Mouse (Mus musculus) telencephalon, adult 2 months (tissue): ENCODE data around the gene Cd37.
"Not testable (repeated sequence)": the region's sequence is repeated elsewhere in the genome, so short reads cannot be mapped to it uniquely, and the experiment has no call there.

ENCODE experiments used
- DNase-seq: peaks from one replicate; pipeline ENCODE4 v3.0.0-alpha.2; 2011; ENCODE audit warnings: low read depth, low spot score

Gene Cd37

GRCm38 (mm10) chr7:45238723-45239496 is at the start of gene Cd37:
TSS of gene Cd37 (minus strand) at chr7:45239115.
- DNase-seq = no peak

DNA sequence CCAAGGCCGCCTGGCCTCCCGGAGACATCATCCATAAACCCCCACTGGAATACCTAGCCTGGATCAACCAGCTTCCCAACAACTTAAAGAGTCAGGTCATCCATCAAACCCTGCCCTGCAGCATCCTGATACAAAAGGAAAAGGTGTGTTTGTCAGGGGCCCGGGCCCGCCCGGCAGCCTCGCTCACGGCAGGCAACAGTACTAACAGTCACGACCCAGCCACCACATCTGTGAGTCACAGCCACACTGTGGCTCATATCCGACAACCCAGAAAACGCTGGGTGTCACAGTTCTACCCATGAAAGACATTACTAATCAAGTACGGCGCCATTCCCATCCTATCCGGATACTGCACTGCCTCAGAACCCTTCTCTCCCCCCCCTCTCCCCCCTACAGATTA is 47.6 kb upstream of the Cd37 start:
- no peak for DNase-seq

DNA sequence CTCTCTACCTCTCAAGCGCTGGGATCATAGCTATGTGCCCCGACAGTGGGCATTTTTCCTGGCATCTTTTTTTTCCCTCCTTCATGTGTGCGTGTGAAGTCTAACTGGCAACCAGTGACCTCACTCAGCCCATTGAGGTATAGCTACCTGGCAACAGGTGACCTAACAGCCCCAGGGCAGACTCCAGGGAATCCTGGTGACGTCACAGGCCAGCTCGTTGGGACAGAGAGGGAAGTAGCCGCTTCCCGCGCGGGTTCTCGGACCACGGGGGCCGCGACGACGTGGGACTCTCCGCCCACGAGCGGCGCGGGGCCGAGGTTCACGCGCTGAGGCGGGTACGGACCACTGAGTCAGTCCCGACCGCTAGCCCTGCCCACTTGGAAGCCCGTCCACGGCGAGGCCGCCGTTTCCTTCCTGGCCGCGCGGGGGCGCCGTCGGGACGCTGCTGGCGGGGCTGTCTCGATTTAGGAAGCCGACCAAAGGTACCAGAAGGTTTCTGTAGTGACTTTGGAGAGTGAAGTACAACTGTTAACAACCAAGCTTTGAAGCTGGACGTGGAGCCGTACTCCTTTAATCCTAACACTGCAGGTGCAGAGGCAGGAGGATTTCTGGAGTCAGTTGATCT is 38.3 kb upstream of the Cd37 start, which contains the start of gene Slc6a21:
Gene Slc6a21 (plus strand): TSS at position 378 of the 625 bp plus-strand sequence.
- no peak for DNase-seq

DNA sequence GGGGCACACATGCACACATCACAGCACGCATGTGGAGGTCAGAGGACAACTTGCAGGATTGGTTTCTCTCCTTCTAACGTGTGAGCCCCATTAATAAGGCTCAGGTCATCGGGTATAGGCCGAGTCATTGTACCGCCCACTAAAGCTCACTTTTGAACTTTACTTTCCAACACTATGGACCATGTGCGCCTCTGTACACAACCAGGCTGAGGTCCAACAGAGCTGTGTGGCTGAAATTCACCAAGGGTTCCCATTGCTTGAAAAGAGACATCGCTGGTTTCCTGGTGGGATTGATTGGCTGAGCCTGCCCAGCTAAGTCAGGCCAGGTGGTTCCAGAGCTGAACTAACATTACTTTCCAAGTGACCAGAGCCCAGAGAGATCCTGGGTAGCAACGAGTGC is 34.8 kb upstream of the Cd37 start:
- no peak for DNase-seq

- no peak for DNase-seq
Measured at GRCm38 (mm10) chr7:45272786-45273412, 34.0 kb upstream of the Cd37 start.

DNA sequence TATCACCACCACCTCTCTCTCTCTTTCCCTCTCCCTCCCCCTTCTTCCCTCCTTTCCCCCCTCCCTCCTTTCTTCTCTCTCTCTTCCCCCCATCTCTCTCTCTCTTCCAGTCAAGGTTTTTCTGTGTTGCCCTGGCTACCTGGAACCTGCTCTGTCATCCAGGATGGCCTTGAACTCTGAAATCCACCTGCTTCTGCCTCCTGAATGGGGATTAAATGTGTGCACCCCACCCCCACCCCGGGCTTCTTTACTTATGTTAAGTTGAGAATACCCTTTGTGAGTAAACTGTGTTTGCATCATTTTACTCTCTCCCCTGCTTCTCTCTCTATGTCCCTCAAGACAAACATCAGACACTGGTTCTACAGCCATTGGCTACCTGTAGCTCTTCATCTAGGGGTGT is 26.6 kb upstream of the Cd37 start:
- no peak for DNase-seq

DNA sequence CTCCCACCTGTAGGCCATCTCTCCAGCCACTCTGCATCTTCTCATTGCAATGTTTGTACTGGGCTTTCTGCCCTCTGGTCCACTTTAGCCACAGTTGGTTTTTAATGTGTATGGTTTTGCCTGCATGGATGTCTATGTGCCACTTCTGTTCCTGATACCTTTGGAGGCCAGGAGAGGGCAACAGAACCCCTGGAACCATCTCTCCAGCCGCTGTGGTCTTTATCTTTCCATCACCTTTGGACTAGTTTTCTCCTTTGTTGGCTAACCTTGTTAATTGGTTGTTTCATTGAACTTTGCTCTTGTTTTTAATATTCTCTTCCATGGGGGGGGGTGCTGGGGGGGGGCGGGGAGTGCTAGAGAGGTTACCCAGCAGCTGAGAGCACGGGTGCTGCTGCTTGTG is 25.4 kb upstream of the Cd37 start:
- DNase-seq = no peak

DNA sequence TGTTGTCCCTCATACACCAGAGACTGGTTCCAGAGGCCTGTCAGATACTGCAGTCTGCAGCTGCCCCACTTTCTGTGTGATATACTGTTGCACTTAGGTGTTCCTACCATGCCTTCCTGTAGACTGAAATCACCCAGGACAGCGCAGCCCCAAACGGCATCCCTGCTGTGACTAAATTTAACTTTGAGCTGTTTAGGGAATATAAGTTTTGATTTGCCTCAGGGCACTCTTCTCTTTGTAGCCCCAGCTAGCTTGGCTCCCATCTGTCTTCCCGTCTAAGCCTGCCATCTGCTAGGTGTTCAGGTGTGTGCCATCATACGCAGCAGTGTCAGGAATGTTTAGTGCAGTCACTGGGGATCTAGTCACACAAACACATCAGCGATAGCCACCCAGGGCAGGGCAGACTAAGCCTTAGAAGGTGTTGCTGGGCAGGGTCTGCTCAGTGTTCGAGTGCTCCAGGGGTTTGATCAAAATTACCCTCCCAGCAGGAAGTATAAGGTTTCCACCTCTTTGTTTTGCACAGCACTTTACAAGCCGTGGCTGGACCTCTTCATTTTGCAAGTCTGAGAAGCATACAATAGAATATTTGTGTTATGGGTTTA is 24.2 kb upstream of the Cd37 start:
- no peak for DNase-seq

- DNase-seq = no peak
Measured at GRCm38 (mm10) chr7:45262266-45262665, 23.4 kb upstream of the Cd37 start.

- DNase-seq = no peak
Measured at GRCm38 (mm10) chr7:45259281-45259680, 20.4 kb upstream of the Cd37 start.

DNA sequence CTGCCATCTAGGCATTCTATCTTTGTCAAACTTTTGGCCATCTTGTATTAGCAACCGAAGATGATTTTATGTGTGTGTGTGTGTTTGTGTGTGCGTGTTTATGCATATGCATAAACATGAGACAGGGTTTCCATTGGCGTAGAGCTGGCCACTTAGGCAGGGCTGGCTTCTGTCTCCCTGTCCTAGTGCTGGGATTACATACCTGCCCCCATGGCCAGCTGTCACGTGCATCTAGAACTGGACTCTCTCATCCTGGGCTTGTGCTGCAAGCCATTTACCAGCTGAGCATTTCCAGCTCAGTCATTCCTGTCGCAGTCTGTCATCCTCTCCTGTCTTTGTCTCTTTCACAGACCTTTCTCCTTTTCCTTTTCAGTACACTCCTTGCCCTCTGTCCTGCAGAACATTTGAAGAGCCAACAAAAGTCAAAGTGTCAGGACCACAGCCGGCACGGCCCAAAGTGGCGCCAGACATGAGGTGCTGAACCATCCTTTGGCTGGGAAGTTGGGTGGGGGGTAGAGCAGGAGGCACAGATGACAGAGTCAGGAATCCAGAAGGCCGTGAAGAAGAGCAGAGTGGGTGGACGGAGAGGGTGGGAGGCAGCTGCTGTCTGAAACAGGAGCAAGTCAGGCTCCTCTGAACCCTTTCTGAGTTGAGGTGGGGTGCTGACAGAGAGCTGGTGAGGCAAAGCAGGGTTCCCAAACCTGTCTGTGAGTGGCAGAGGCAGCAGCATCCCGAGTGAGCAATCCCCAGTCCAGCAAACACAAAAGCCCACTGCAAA is 18.3 kb upstream of the Cd37 start:
- DNase-seq = peak; percentile 50

DNA sequence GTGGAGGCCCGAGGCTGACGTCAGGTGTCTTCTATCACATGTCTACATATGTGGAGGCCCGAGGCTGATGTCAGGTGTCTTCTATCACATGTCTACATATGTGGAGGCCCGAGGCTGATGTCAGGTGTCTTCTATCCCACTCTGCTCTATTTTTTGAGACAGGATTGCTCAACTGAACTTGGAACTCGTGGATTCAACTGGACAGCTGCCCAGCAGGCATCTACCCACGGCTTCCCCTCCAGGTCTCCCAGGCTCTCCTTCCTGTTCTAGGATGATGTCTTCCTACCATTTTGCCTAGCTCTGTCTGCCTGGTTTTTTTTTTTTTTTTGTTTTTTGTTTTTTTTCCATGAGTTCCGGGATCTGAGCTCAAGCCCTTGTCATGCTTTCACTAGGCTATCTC is 16.9 kb upstream of the Cd37 start:
- DNase-seq = not testable (repeated sequence)

GRCm38 (mm10) chr7:45253806-45254205 is 14.9 kb upstream of the Cd37 start:
- DNase-seq = no peak

GRCm38 (mm10) chr7:45247666-45248065 is 8.8 kb upstream of the Cd37 start:
- no peak for DNase-seq

GRCm38 (mm10) chr7:45241389-45241749 is 2.5 kb upstream of the Cd37 start:
- no peak for DNase-seq

- no peak for DNase-seq
Measured at GRCm38 (mm10) chr7:45240633-45241388, 1.9 kb upstream of the Cd37 start, which contains the start of gene Slc6a16. TSS of gene Slc6a16 (plus strand) at chr7:45241085.

GRCm38 (mm10) chr7:45240109-45240508 is 1.2 kb upstream of the Cd37 start:
- DNase-seq = no peak

DNA sequence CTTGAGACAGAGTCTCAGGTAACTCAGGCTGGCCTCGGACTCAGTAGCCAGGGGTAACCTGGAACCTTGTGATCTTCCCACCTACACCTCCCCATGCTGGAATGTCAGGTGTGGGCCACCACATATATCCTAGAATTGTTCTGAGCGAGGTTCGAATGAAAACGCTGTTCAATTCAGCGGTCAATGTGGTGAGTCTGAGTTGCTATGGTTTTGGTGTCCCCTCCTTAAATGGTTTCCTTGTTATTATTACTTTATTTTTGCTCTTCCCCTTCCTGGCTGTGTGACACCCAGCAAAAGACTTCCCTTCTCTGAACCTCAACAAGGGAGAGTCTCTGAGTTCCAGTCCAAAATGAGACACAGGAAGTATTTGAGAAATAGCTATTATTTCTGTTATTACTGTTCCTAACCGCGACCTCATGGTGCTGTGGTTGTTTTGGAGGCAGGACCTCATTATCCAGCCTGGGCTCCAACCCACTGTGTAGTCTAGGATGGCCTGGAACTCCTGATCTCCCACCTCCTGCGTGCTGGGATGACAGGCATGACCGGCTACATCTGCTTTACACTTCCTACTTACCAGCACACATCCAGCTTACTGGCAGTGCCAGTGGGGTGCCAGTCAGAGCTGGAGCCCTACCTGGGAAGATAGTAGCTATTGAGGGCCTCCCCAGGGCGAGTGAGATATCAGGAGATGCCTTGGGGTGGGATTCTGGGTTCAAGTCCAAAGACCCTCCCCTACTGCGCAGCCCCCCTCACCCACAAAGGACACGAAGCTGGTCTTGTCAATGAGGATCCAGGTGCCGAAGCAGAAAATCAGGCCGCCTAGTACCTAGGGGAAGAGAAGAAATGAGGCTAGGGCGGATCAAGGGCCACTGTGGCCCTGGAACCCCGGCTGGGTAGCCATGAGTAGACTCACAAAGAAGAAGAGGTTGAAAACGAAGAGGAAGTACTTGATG is 892 bp downstream of the Cd37 start:
- DNase-seq = no peak

DNA sequence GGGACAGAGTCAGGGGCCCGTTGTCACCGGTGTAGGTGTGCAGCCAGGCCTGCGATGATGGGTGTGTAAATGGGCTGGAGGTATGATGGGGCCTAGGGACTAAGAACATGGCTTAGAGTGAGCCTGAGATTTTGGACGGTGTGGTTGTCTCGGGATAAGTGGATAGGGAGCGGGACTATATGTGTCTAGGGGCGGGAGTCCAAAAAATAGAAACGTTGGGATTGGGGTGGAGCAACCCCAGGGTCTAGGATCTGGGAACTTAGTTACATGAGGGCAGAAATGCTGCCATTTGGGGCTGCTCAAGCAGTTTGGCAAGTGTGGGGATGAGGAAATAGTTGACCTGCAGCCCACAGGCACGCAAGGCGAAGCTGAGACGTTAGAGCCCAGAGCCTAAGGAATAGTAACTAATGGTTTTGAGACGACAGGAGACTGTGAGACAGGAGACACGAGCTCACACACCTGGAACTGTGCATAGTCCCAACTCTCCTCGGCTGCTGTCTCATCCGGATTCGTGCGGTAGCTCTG is 3.2 kb downstream of the Cd37 start:
- no peak for DNase-seq
